Mouse (Mus musculus): Measurements from ENCODE around the gene 4930579F01Rik.

DNA sequence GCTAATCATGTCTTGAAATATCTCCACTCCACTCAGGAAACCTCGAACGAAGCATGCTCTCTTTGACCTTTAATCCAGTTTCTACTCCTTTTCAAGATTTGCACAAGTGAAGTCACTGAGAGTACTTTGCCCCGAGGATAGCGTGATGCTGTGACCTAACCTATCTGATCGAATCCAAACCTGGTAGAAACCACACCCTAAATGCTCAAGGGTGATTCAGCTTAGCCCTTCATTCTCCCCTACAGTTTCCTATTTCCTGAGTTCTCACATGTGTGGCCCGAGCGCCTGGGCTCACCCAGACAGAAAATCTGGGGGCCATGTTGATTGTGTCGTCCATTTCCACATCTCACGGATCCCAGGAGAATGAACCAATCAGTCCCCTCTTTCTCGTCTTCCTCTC is 44.4 kb upstream of the 4930579F01Rik start:
- TF ChIP-seq CTCF (IDR thresholded peaks at IDR 0.05): no peak
- TF ChIP-seq EP300 (IDR thresholded peaks at IDR 0.05): no peak

Measured in lung, postnatal 0 days (tissue).